Mouse (Mus musculus): ENCODE results near the gene Rad9a. TPM values are rescaled to one million over a fixed set of nuclear protein-coding genes. Genes with fewer than 3 reads are reported as not detected.
A peak's percentile ranks its signal among the peaks of the same experiment; 100 is the strongest.

The Rad9a gene
- polyA plus RNA-seq, 1 experiment from 2014 or later = 38.1 TPM

- no peaks in the 10 kb centered on the region for H3K4me1 ChIP-seq
- 81% methylated on average over 20 of the region's 20 CpGs for WGBS
- peaks cover 81% of the 10 kb centered on the region for H3K36me3 ChIP-seq
- H3K27me3 ChIP-seq = no peaks in the 10 kb centered on the region
- H3K9ac ChIP-seq = 0 out of 2 replicates have a peak overlapping the region, but pooled peaks have one; percentile 14
- H3K9me3 ChIP-seq = no peaks in the 10 kb centered on the region
- no peak for ATAC-seq (ENCODE audit: low FRiP score, low read depth)
- H3K4me2 ChIP-seq (replicated peaks) = no peak overlapping the region
- H3K4me3 ChIP-seq = no peak overlapping the region
- no peak overlapping the region for H3K27ac ChIP-seq
These were observed 45.3 kb downstream of the Rad9a start for GRCm38 (mm10) chr19:4156073-4156579.

- Histone ChIP-seq H3K4me3 (no peak overlapping the region), H3K4me1 (no peaks in the 10 kb centered on the region), H3K27ac (no peak overlapping the region), H3K36me3 (peaks cover 81% of the 10 kb centered on the region), H3K9me3 (no peaks in the 10 kb centered on the region), H3K9ac (0 out of 2 replicates have a peak overlapping the region, but pooled peaks have one; percentile 14), H3K4me2 (replicated peaks) (no peak overlapping the region), H3K27me3 (no peaks in the 10 kb centered on the region)
- ATAC-seq (ENCODE audit: low FRiP score, low read depth) = no peak
- 81% methylated on average over 6 of the region's 6 CpGs for WGBS
These were observed 46.0 kb downstream of the Rad9a start for GRCm38 (mm10) chr19:4155223-4156072.

GRCm38 (mm10) chr19:4154437-4155222 is 46.8 kb downstream of the Rad9a start:
- no peak for ATAC-seq (ENCODE audit: low FRiP score, low read depth)
- Histone ChIP-seq H3K27ac (no peak overlapping the region), H3K4me3 (no peak overlapping the region), H3K4me1 (peaks cover 4% of the 10 kb centered on the region; the same call in 1 of the 2 replicates), H3K4me2 (replicated peaks) (no peak overlapping the region), H3K9ac (no peak overlapping the region), H3K9me3 (no peaks in the 10 kb centered on the region), H3K36me3 (peaks cover 83% of the 10 kb centered on the region), H3K27me3 (no peaks in the 10 kb centered on the region)
- 81% methylated on average over 13 of the region's 13 CpGs for WGBS

- Histone ChIP-seq H3K4me2 (replicated peaks) (no peak within 1 kb of the TSS), H3K36me3 (peaks cover 70% of the 10 kb centered on the region), H3K4me3 (no peak within 1 kb of the TSS), H3K27ac (no peak within 1 kb of the TSS), H3K9ac (no peak within 1 kb of the TSS; the same call in 1 of the 2 replicates), H3K9me3 (no peaks in the 10 kb centered on the region), H3K4me1 (peaks cover 12% of the 10 kb centered on the region), H3K27me3 (no peaks in the 10 kb centered on the region)
- no peak for ATAC-seq (ENCODE audit: low FRiP score, low read depth)
- 69% methylated on average over 11 of the region's 11 CpGs for WGBS
These were observed 48.2 kb downstream of the Rad9a start, which contains the start of gene Ptprcap for GRCm38 (mm10) chr19:4153232-4153654. TSS of gene Ptprcap (plus strand) at chr19:4153604.

- H3K9ac ChIP-seq = no peak overlapping the region
- H3K27me3 ChIP-seq = no peaks in the 10 kb centered on the region
- no peaks in the 10 kb centered on the region for H3K9me3 ChIP-seq
- no peak overlapping the region for H3K4me2 ChIP-seq (replicated peaks)
- H3K4me3 ChIP-seq = no peak overlapping the region
- no peak for ATAC-seq (ENCODE audit: low FRiP score, low read depth)
- peaks cover 18% of the 10 kb centered on the region for H3K4me1 ChIP-seq
- H3K27ac ChIP-seq = no peak overlapping the region
- 94% methylated on average over 8 of the region's 8 CpGs for WGBS
- H3K36me3 ChIP-seq = peaks cover 63% of the 10 kb centered on the region
These were observed 48.8 kb downstream of the Rad9a start for GRCm38 (mm10) chr19:4152445-4153231.

GRCm38 (mm10) chr19:4151898-4152297 is 49.6 kb downstream of the Rad9a start:
- Histone ChIP-seq H3K27ac (no peak overlapping the region), H3K36me3 (peaks cover 56% of the 10 kb centered on the region), H3K9me3 (no peaks in the 10 kb centered on the region), H3K27me3 (no peaks in the 10 kb centered on the region), H3K4me2 (replicated peaks) (no peak overlapping the region), H3K4me3 (no peak overlapping the region), H3K9ac (0 out of 2 replicates have a peak overlapping the region, but pooled peaks have one; percentile 19), H3K4me1 (peaks cover 18% of the 10 kb centered on the region)
- 94% methylated on average over 5 of the region's 5 CpGs for WGBS
- ATAC-seq (ENCODE audit: low FRiP score, low read depth) = no peak

GRCm38 (mm10) chr19:4151488-4151860 is 50.0 kb downstream of the Rad9a start:
- WGBS = 90% methylated on average over 4 of the region's 5 CpGs
- peaks cover 18% of the 10 kb centered on the region for H3K4me1 ChIP-seq
- no peaks in the 10 kb centered on the region for H3K9me3 ChIP-seq
- H3K4me3 ChIP-seq = no peak overlapping the region
- no peak for ATAC-seq (ENCODE audit: low FRiP score, low read depth)
- H3K27ac ChIP-seq = no peak overlapping the region
- peaks cover 52% of the 10 kb centered on the region for H3K36me3 ChIP-seq
- no peaks in the 10 kb centered on the region for H3K27me3 ChIP-seq
- no peak overlapping the region for H3K4me2 ChIP-seq (replicated peaks)
- H3K9ac ChIP-seq = no peak overlapping the region

- no peak overlapping the region for H3K4me2 ChIP-seq (replicated peaks)
- peaks cover 18% of the 10 kb centered on the region for H3K4me1 ChIP-seq
- H3K4me3 ChIP-seq = no peak overlapping the region
- H3K9ac ChIP-seq = no peak overlapping the region
- H3K36me3 ChIP-seq = peaks cover 45% of the 10 kb centered on the region
- no peak for ATAC-seq (ENCODE audit: low FRiP score, low read depth)
- H3K27me3 ChIP-seq = no peaks in the 10 kb centered on the region
- WGBS = 90% methylated on average over 22 of the region's 22 CpGs
- H3K27ac ChIP-seq = no peak overlapping the region
- H3K9me3 ChIP-seq = no peaks in the 10 kb centered on the region
These were observed 50.6 kb downstream of the Rad9a start for GRCm38 (mm10) chr19:4150567-4151487.

- Histone ChIP-seq H3K4me1 (peaks cover 18% of the 10 kb centered on the region), H3K36me3 (peaks cover 38% of the 10 kb centered on the region), H3K27ac (no peak overlapping the region), H3K4me3 (peak overlapping the region; percentile 94; the same call in 1 of the 2 replicates), H3K9me3 (no peaks in the 10 kb centered on the region), H3K27me3 (no peaks in the 10 kb centered on the region), H3K9ac (peak overlapping the region; percentile 91; the same call in 1 of the 2 replicates), H3K4me2 (replicated peaks) (peak overlapping the region; percentile 91)
- WGBS = 94% methylated on average over 17 of the region's 17 CpGs
- ATAC-seq (ENCODE audit: low FRiP score, low read depth) = no peak
These were observed 51.5 kb downstream of the Rad9a start for GRCm38 (mm10) chr19:4149764-4150461.

GRCm38 (mm10) chr19:4149283-4149682 is 52.2 kb downstream of the Rad9a start:
- Histone ChIP-seq H3K36me3 (peaks cover 38% of the 10 kb centered on the region), H3K9ac (peak overlapping the region; percentile 91), H3K4me1 (peaks cover 18% of the 10 kb centered on the region), H3K27me3 (no peaks in the 10 kb centered on the region), H3K9me3 (no peaks in the 10 kb centered on the region), H3K4me3 (peak overlapping the region; percentile 94), H3K27ac (no peak overlapping the region), H3K4me2 (replicated peaks) (peak overlapping the region; percentile 91)
- ATAC-seq (ENCODE audit: low FRiP score, low read depth) = no peak
- WGBS = 86% methylated on average over 11 of the region's 11 CpGs

Measured in limb, embryonic 13.5 days (tissue).